Mouse (Mus musculus) bone marrow, adult 2 months (tissue): ENCODE measurements around the gene Kdm6a.

ENCODE experiments used
- CTCF ChIP-seq: fragments of 200-500 bp; IDR thresholded peaks from 2 replicates; pipeline ENCODE4 v1.5.1; 2011; ENCODE audit warnings: low read length, control low read depth; ENCODE audit not compliant: control insufficient read depth, insufficient read depth
- POLR2A ChIP-seq: fragments of 200-500 bp; IDR thresholded peaks from 2 replicates; pipeline ENCODE4 v1.6.1; 2011; ENCODE audit warnings: low read depth, mild to moderate bottlenecking, control low read depth, low read length, borderline replicate concordance; ENCODE audit not compliant: control insufficient read depth

DNA sequence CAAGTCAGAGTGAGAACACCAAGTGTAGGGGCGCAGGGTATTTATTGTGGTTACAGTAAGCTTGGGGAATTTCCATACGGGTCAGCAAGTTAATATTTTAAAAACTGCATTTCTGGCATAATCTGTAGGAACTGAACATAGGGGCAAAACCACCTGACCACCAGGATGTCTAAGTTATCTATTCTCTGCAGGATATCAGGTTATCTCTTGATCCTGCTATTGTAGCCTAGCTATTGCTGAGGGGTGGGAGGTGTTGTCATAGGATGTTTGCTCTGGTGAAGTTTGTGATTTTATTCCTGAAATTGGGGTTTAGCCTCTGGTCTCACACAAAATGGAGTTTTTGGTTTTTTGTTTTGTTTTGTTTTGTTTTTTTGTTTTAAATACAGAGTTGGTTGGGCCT is 25.9 kb downstream of the Kdm6a start:
- TF ChIP-seq CTCF, result no peak
- TF ChIP-seq POLR2A, result no peak
